Mouse (Mus musculus): ENCODE data around the gene Shroom2. TPM values are rescaled to one million over a fixed set of nuclear protein-coding genes. Genes with fewer than 3 reads are reported as not detected.

The Shroom2 gene
- total RNA-seq (2023) = not detected

GRCm38 (mm10) chrX:152768891-152769599 is at the start of gene Shroom2:
TSS of gene Shroom2 (minus strand) at chrX:152769465.

GRCm38 (mm10) chrX:152781720-152782403 is 12.6 kb upstream of the Shroom2 start, which contains the start of gene Gpr143:
TSS of gene Gpr143 (plus strand) at chrX:152781921.

GRCm38 (mm10) chrX:152563034-152563433 is 206.2 kb downstream of the Shroom2 start, which contains the start of gene Cldn34a:
TSS of gene Cldn34a (plus strand) at chrX:152563334.

Other genes starting within 250 kb of the Shroom2 start
- gene Cldn34a, start 206.1 kb downstream of the Shroom2 start, total RNA-seq (2023) = not detected
- not detected for gene Gpr143, start 12.5 kb upstream of the Shroom2 start, total RNA-seq (2023)
- not detected for gene Usp51, start 237.0 kb upstream of the Shroom2 start, total RNA-seq (2023)

All from CD8-positive naive resting alpha-beta T cell, adult 57 days (primary cell).